Mouse (Mus musculus): ENCODE measurements at regions not wholly inside any gene's neighbourhood (a gene's known extent, or its start where the extent isn't known, plus 50 kb on each side); places are given as distances from the start of the nearest gene placed in this dataset.

GRCm38 (mm10) chr10:68606848-68607247 lies 65.2 kb upstream of the Cabcoco1 start:
- DNase-seq = no peak

- peak in 1 of 2 experiments; percentile 4 for DNase-seq
Measured at GRCm38 (mm10) chr10:68611906-68612305, 70.2 kb upstream of the Cabcoco1 start.

- DNase-seq = no peak
Measured at GRCm38 (mm10) chr10:68612727-68613126, 71.0 kb upstream of the Cabcoco1 start.

GRCm38 (mm10) chr10:68623786-68624185 lies 82.1 kb upstream of the Cabcoco1 start:
- no peak for DNase-seq

GRCm38 (mm10) chr10:68625329-68625728 lies 83.6 kb upstream of the Cabcoco1 start:
- DNase-seq = no peak

GRCm38 (mm10) chr10:68625752-68626151 lies 84.1 kb upstream of the Cabcoco1 start:
- no peak for DNase-seq

GRCm38 (mm10) chr10:68629486-68629885 lies 87.8 kb upstream of the Cabcoco1 start:
- DNase-seq = no peak

- DNase-seq = no peak
Measured at GRCm38 (mm10) chr10:68633180-68633579, 90.3 kb upstream of the Tmem26 start.

GRCm38 (mm10) chr10:68652700-68653099 lies 70.7 kb upstream of the Tmem26 start:
- DNase-seq = no peak

- no peak for DNase-seq
Measured at GRCm38 (mm10) chr10:68655491-68655890, 68.0 kb upstream of the Tmem26 start.

GRCm38 (mm10) chr10:68666094-68666493 lies 57.4 kb upstream of the Tmem26 start:
- no peak for DNase-seq

GRCm38 (mm10) chr10:68669330-68669729 lies 54.1 kb upstream of the Tmem26 start:
- DNase-seq = no peak

GRCm38 (mm10) chr10:68669992-68670391 lies 53.5 kb upstream of the Tmem26 start:
- no peak for DNase-seq

GRCm38 (mm10) chr10:68672291-68672690 lies 51.2 kb upstream of the Tmem26 start:
- no peak for DNase-seq

GRCm38 (mm10) chr10:68673102-68673872 lies 50.2 kb upstream of the Tmem26 start:
- peak; percentile 2 to 20 for DNase-seq
